Mouse (Mus musculus) lung, postnatal 0 days (tissue): ENCODE results near the gene Eci2. TPM values are rescaled to one million over a fixed set of nuclear protein-coding genes. Genes with fewer than 3 reads are reported as not detected.
"Not testable (repeated sequence)": the region's sequence is repeated elsewhere in the genome, so short reads cannot be mapped to it uniquely, and the experiment has no call there.

Experiments
- ATAC-seq: fragments of 200-750 bp; cut with Nextera tagmentation; 2 replicates; pipeline ENCODE4 v1.8.0; 2017; ENCODE audit warnings: moderate library complexity
- DNase-seq: peaks from one replicate; pipeline ENCODE4 v3.0.0-alpha.2; 2016; ENCODE audit warnings: low spot score
- H3K27ac ChIP-seq: fragments of 300-500 bp; sonication (generic); 2 replicates; pipeline ENCODE4 v1.5.1; 2014; ENCODE audit warnings: antibody characterized with exemption, mild to moderate bottlenecking, low read length, mixed read lengths
- H3K27me3 ChIP-seq: fragments of 300-500 bp; sonication (generic); replicated peaks from 2 replicates; pipeline ENCODE4 v1.6.1; 2014; ENCODE audit warnings: low read length, mixed read lengths; ENCODE audit not compliant: insufficient read depth
- H3K36me3 ChIP-seq: fragments of 300-500 bp; sonication (generic); 2 replicates; pipeline ENCODE4 v1.6.1; 2014; ENCODE audit warnings: low read length, mixed read lengths; ENCODE audit not compliant: insufficient read depth
- H3K4me1 ChIP-seq: fragments of 300-500 bp; sonication (generic); 2 replicates; pipeline ENCODE4 v1.6.1; 2014; ENCODE audit warnings: antibody characterized with exemption, low read depth, low read length, mixed read lengths; ENCODE audit not compliant: insufficient read depth
- H3K4me2 ChIP-seq: fragments of 300-500 bp; sonication (generic); replicated peaks from 2 replicates; pipeline ENCODE4 v1.6.1; 2014; ENCODE audit warnings: low read depth, mild to moderate bottlenecking, low read length, moderate library complexity, mixed read lengths
- H3K4me3 ChIP-seq: fragments of 300-500 bp; sonication (generic); 2 replicates; pipeline ENCODE4 v1.5.1; 2014; ENCODE audit warnings: low read depth, low read length
- H3K9ac ChIP-seq: fragments of 300-500 bp; sonication (generic); replicated peaks from 2 replicates; pipeline ENCODE4 v1.6.1; 2014; ENCODE audit warnings: low read depth, mild to moderate bottlenecking
- H3K9me3 ChIP-seq: fragments of 300-500 bp; sonication (generic); 2 replicates; pipeline ENCODE4 v1.6.1; 2016; ENCODE audit warnings: low read length, mixed read lengths
- CTCF ChIP-seq: IDR thresholded peaks from 2 replicates; pipeline ENCODE4 v1.5.1; 2016; ENCODE audit warnings: antibody characterized with exemption, mild to moderate bottlenecking
- EP300 ChIP-seq: IDR thresholded peaks from 2 replicates; pipeline ENCODE4 v1.6.1; 2016; ENCODE audit warnings: antibody characterized with exemption, mild to moderate bottlenecking, control low read depth
- WGBS: fragments of 180-500 bp; shearing (Covaris S2); extraction: QIAGEN DNeasy Blood & Tissue Kit; methylation state at CpG from one replicate; pipeline ENCODE4 v1.1.7; 2014; 5-methylcytosine and 5-hydroxymethylcytosine counted together
- polyA plus RNA-seq: library from polyadenylated mRNA; unstranded; fragments of >200 nt; fragmentation: Nextera tagmentation; extraction: Ambion mirVana; gene quantifications from 2 replicates; pipeline ENCODE4 v1.2.1, GENCODE M21; 2015

Eci2 gene
- polyA plus RNA-seq, 1 experiment from 2014 or later: 150 TPM

GRCm38 (mm10) chr13:34993983-34994811 is 32.7 kb downstream of the Eci2 start:
- Histone ChIP-seq H3K9ac (peak overlapping the region; percentile 90), H3K9me3 (no peaks in the 10 kb centered on the region), H3K4me1 (peaks cover 2% of the 10 kb centered on the region; the same call in 1 of the 2 replicates), H3K4me3 (peak overlapping the region; percentile 63), H3K27me3 (no peaks in the 10 kb centered on the region), H3K4me2 (peak overlapping the region; percentile 71), H3K36me3 (no peaks in the 10 kb centered on the region), H3K27ac (peak overlapping the region; percentile 96)
- ATAC-seq (peak; percentile 98), DNase-seq (peak; percentile 99)
- TF ChIP-seq EP300: peak; percentile 87
- TF ChIP-seq CTCF: no peak
- under 1% methylated on average over 33 of the region's 33 CpGs for WGBS

- Histone ChIP-seq H3K4me3 (peak overlapping the region; percentile 63), H3K27ac (peak overlapping the region; percentile 96), H3K9ac (peak overlapping the region; percentile 90), H3K9me3 (no peaks in the 10 kb centered on the region), H3K27me3 (no peaks in the 10 kb centered on the region), H3K4me1 (peaks cover 2% of the 10 kb centered on the region; the same call in 1 of the 2 replicates), H3K4me2 (peak overlapping the region; percentile 71), H3K36me3 (0 out of 2 replicates have a peak, but pooled peaks cover 4% of the 10 kb centered on the region)
- ATAC-seq (peak; percentile 42), DNase-seq (no peak)
- no peak for TF ChIP-seq CTCF
- no peak for TF ChIP-seq EP300
- under 1% methylated on average over 22 of the region's 22 CpGs for WGBS
These were observed 33.3 kb downstream of the Eci2 start for GRCm38 (mm10) chr13:34993595-34993982.

GRCm38 (mm10) chr13:34993085-34993484 is 33.8 kb downstream of the Eci2 start:
- peak overlapping the region; percentile 71 for H3K4me2 ChIP-seq
- no peak for ATAC-seq
- peaks cover 2% of the 10 kb centered on the region; the same call in 1 of the 2 replicates for H3K4me1 ChIP-seq
- peak; percentile 12 for DNase-seq
- peak overlapping the region; percentile 63 for H3K4me3 ChIP-seq
- H3K9me3 ChIP-seq: no peaks in the 10 kb centered on the region
- TF ChIP-seq CTCF: no peak
- no peak for TF ChIP-seq EP300
- H3K9ac ChIP-seq: peak overlapping the region; percentile 90; the same call in 1 of the 2 replicates
- WGBS: 48% methylated on average over 4 of the region's 4 CpGs
- H3K36me3 ChIP-seq: peaks cover 7% of the 10 kb centered on the region; the same call in 1 of the 2 replicates
- H3K27me3 ChIP-seq: no peaks in the 10 kb centered on the region
- peak overlapping the region; percentile 96 for H3K27ac ChIP-seq

GRCm38 (mm10) chr13:34991581-34992273 is 35.2 kb downstream of the Eci2 start:
- DNase-seq (no peak), ATAC-seq (no peak)
- Histone ChIP-seq H3K9ac (no peak overlapping the region), H3K4me2 (no peak overlapping the region), H3K27me3 (no peaks in the 10 kb centered on the region), H3K4me1 (peaks cover 2% of the 10 kb centered on the region; the same call in 1 of the 2 replicates), H3K36me3 (peaks cover 17% of the 10 kb centered on the region; the same call in 1 of the 2 replicates), H3K4me3 (no peak overlapping the region), H3K9me3 (no peaks in the 10 kb centered on the region), H3K27ac (no peak overlapping the region)
- TF ChIP-seq CTCF: no peak
- TF ChIP-seq EP300: no peak
- 66% methylated on average over 4 of the region's 4 CpGs for WGBS

GRCm38 (mm10) chr13:34983479-34983878 is 43.4 kb downstream of the Eci2 start:
- H3K27me3 ChIP-seq, H3K4me1 ChIP-seq, H3K9ac ChIP-seq, H3K27ac ChIP-seq, DNase-seq, H3K4me2 ChIP-seq, H3K9me3 ChIP-seq, ATAC-seq, H3K4me3 ChIP-seq: not testable (repeated sequence)
- WGBS: 97% methylated on average over 1 of the region's 1 CpGs
- H3K36me3 ChIP-seq: peaks cover 40% of the 10 kb centered on the region

- not testable (repeated sequence) for H3K27me3 ChIP-seq, H3K4me3 ChIP-seq, DNase-seq, H3K4me2 ChIP-seq, ATAC-seq, H3K4me1 ChIP-seq, H3K27ac ChIP-seq, H3K9ac ChIP-seq, H3K9me3 ChIP-seq
- WGBS: 82% methylated on average over 5 of the region's 5 CpGs
- peaks cover 34% of the 10 kb centered on the region for H3K36me3 ChIP-seq
These were observed 48.3 kb downstream of the Eci2 start for GRCm38 (mm10) chr13:34978635-34979034.
